Mouse (Mus musculus) stomach, embryonic 15.5 days (tissue): ENCODE measurements around the gene Ermn. TPM values are rescaled to one million over a fixed set of nuclear protein-coding genes. Genes with fewer than 3 reads are reported as not detected.

ENCODE experiments used
- ATAC-seq: fragments of 200-750 bp; cut with Nextera tagmentation; 2 replicates; pipeline ENCODE4 v1.8.0; 2017; ENCODE audit warnings: low read depth, moderate number of reproducible peaks, moderate TSS enrichment; ENCODE audit not compliant: insufficient read depth, low FRiP score
- H3K27ac ChIP-seq: fragments of 300-500 bp; sonication (generic); 2 replicates; pipeline ENCODE4 v1.5.1; 2015; ENCODE audit warnings: mild to moderate bottlenecking, inconsistent platforms
- H3K27me3 ChIP-seq: fragments of 300-500 bp; sonication (generic); replicated peaks from 2 replicates; pipeline ENCODE4 v1.6.1; 2015; ENCODE audit warnings: inconsistent platforms
- H3K36me3 ChIP-seq: fragments of 300-500 bp; sonication (generic); 2 replicates; pipeline ENCODE4 v1.6.1; 2015; ENCODE audit warnings: inconsistent platforms
- H3K4me1 ChIP-seq: fragments of 300-500 bp; sonication (generic); 2 replicates; pipeline ENCODE4 v1.6.1; 2015; ENCODE audit warnings: inconsistent platforms
- H3K4me2 ChIP-seq: fragments of 300-500 bp; sonication (generic); 2 replicates; pipeline ENCODE4 v1.6.1; 2015; ENCODE audit warnings: mild to moderate bottlenecking, inconsistent platforms
- H3K4me3 ChIP-seq: fragments of 300-500 bp; sonication (generic); replicated peaks from 2 replicates; pipeline ENCODE4 v1.5.1; 2015; ENCODE audit warnings: inconsistent platforms
- H3K9ac ChIP-seq: fragments of 300-500 bp; sonication (generic); 2 replicates; pipeline ENCODE4 v1.6.1; 2015; ENCODE audit warnings: inconsistent platforms
- H3K9me3 ChIP-seq: fragments of 300-500 bp; sonication (generic); 2 replicates; pipeline ENCODE4 v1.6.1; 2016; ENCODE audit warnings: inconsistent platforms
- WGBS: fragments of 180-500 bp; shearing (Covaris S2); methylation state at CpG from one replicate; pipeline ENCODE4 v1.1.7; 2015; 5-methylcytosine and 5-hydroxymethylcytosine counted together
- polyA plus RNA-seq: library from polyadenylated mRNA; unstranded; fragments of >200 nt; fragmentation: Nextera tagmentation; extraction: Ambion mirVana; gene quantifications from 2 replicates; pipeline ENCODE4 v1.2.1, GENCODE M21; 2015

Ermn gene
- 0.05 TPM in 1 of 2 replicates, not detected in the other for polyA plus RNA-seq

DNA sequence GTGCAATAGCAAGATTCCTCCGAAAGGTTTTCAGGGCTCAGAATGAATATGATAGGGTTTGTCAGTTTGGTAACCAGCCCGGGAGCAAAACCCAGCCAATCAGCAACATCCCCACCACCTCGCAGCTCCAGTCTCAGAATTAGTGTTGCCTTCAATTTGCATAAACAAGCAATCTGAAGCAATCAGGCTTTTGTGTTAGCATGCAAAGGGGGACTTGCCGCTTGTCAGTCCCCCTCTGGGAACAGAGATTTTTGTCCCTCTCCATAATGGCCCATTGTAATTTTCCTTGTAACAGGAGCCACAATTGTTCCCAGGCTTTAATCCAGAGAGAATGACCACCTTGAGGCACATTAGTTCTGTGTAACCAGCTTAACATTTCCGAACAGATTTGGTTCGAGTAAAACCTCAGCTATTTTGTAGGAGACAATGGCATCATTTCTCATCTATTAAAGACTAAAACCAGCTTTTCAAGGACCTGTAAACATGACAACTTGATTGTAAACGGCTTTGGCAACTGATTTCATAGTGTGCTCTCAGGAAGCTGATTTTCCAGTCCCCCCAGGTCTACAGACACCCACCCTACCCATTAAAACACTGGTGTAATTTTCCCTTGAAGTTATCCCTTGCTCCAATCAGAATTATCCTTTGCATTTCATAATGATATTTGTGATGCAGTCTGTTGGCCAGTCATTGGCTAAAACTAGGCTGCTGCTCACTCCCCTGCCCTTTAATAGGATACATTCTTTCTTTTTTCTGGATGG lies at the start of gene Ermn:
Gene Ermn, minus strand, starts transcription at position 44 of the 761 bp plus-strand sequence.
- no peaks in the 10 kb centered on the region for H3K36me3 ChIP-seq
- ATAC-seq: no peak
- H3K4me2 ChIP-seq: no peak within 1 kb of the TSS
- no peak within 1 kb of the TSS for H3K4me3 ChIP-seq
- no peaks in the 10 kb centered on the region for H3K27me3 ChIP-seq
- no peak within 1 kb of the TSS for H3K27ac ChIP-seq
- no peaks in the 10 kb centered on the region for H3K4me1 ChIP-seq
- no peak within 1 kb of the TSS for H3K9ac ChIP-seq
- no peaks in the 10 kb centered on the region for H3K9me3 ChIP-seq
- WGBS: 53% methylated on average over 7 of the region's 7 CpGs

GRCm38 (mm10) chr2:58094818-58095217 lies 42.2 kb upstream of the Ermn start:
- H3K4me2 ChIP-seq: no peak overlapping the region
- H3K27ac ChIP-seq: no peak overlapping the region
- no peaks in the 10 kb centered on the region for H3K4me1 ChIP-seq
- H3K27me3 ChIP-seq: no peaks in the 10 kb centered on the region
- H3K9ac ChIP-seq: no peak overlapping the region
- no peaks in the 10 kb centered on the region for H3K9me3 ChIP-seq
- no peak overlapping the region for H3K4me3 ChIP-seq
- H3K36me3 ChIP-seq: no peaks in the 10 kb centered on the region
- ATAC-seq: no peak
- 58% methylated on average over 1 of the region's 1 CpGs for WGBS

DNA sequence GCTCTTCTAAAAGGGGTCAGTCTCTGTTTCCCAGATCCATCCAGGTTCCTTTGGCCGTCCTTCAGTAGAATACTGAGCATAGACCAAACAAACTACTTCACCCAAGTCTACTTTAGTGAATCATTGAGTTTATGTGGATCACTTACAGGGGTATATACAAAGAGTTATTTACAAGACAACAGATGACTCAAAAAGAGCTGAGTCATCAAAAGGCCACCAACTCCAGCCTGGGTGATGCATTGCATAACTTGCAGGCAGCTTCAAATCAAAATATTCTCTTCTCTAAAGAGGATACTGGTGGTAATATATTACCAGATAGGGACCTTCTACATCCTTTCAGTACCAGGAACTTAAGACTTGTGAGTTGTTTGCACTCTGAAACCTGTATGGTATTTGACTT lies 33.8 kb upstream of the Ermn start:
- WGBS: 78% methylated on average over 1 of the region's 1 CpGs
- Histone ChIP-seq H3K27me3 (no peaks in the 10 kb centered on the region), H3K27ac (no peak overlapping the region), H3K4me3 (no peak overlapping the region), H3K9me3 (no peaks in the 10 kb centered on the region), H3K4me1 (no peaks in the 10 kb centered on the region), H3K36me3 (no peaks in the 10 kb centered on the region), H3K9ac (no peak overlapping the region), H3K4me2 (no peak overlapping the region)
- ATAC-seq: no peak

GRCm38 (mm10) chr2:58079849-58080248 lies 27.2 kb upstream of the Ermn start:
- H3K9ac ChIP-seq: no peak overlapping the region
- H3K4me2 ChIP-seq: no peak overlapping the region
- WGBS: 40% methylated on average over 1 of the region's 1 CpGs
- H3K4me1 ChIP-seq: no peaks in the 10 kb centered on the region
- no peak overlapping the region for H3K4me3 ChIP-seq
- no peaks in the 10 kb centered on the region for H3K36me3 ChIP-seq
- ATAC-seq: no peak
- H3K9me3 ChIP-seq: no peaks in the 10 kb centered on the region
- no peaks in the 10 kb centered on the region for H3K27me3 ChIP-seq
- no peak overlapping the region for H3K27ac ChIP-seq

DNA sequence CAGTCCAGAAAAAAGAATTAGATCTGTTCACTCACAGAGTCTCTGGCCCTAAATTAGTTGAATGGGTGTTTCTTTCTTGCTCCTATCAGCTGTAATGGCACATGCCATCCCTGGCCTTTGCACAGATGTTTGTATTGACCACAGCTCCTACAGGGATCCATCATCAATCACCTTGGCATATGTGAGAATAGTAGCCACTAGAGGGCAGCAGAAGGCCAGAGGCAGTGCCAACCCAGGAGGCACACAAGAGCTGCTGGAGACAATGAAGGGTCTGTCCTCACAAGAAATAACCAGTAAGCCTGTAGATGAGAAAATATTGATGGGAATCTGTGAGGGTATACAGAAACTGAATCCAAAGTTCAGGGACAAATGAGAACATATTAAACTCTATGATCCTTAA lies 2.7 kb upstream of the Ermn start:
- Histone ChIP-seq H3K9me3 (no peaks in the 10 kb centered on the region), H3K9ac (no peak overlapping the region), H3K4me1 (no peaks in the 10 kb centered on the region), H3K4me3 (no peak overlapping the region), H3K36me3 (no peaks in the 10 kb centered on the region), H3K27me3 (no peaks in the 10 kb centered on the region), H3K27ac (no peak overlapping the region), H3K4me2 (no peak overlapping the region)
- ATAC-seq: peak; percentile 39; the same call in 1 of the 2 replicates

DNA sequence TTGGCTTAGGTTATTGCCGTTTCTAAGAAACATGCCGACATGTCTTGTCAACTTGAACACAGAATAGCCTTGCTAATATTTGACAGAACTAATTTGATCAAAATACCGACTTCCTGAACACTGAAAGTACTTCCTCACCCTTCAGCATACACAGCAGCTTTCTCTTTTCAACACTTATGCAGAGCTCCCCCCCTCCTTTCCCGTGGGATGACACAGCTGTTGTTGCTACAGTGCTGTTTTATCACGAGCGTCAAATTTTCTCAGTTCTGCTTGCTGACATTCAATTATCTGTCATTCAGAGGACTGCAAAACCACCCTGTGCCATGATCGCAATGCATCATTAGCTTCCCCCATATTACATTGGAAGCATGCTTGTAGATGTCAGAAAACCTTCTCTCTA lies 10.8 kb downstream of the Ermn start:
- Histone ChIP-seq H3K4me2 (no peak overlapping the region), H3K36me3 (no peaks in the 10 kb centered on the region), H3K9me3 (no peaks in the 10 kb centered on the region), H3K4me1 (no peaks in the 10 kb centered on the region), H3K4me3 (no peak overlapping the region), H3K27me3 (no peaks in the 10 kb centered on the region), H3K9ac (no peak overlapping the region), H3K27ac (no peak overlapping the region)
- no peak for ATAC-seq
- WGBS: 46% methylated on average over 7 of the region's 7 CpGs

DNA sequence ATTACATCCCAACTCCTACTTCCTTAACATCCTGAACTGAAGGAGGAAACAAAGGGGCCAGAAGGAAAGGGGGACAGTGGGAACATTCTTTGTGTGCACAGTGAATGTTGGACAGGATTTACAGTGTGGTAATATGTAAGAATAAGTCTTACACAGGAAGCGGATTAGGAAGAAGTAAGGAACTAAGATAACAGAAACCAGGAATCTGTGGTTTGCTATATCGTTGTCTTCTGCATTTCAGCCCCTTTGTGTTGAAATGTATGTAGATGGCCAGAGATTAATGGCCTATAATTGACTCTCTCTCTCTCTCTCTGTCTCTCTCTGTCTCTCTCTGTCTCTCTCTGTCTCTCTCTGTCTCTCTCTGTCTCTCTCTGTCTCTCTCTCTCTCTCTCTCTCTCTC lies 15.7 kb downstream of the Ermn start:
- Histone ChIP-seq H3K9ac (no peak overlapping the region), H3K4me2 (no peak overlapping the region), H3K4me1 (no peaks in the 10 kb centered on the region), H3K27ac (no peak overlapping the region), H3K36me3 (no peaks in the 10 kb centered on the region), H3K4me3 (no peak overlapping the region), H3K9me3 (no peaks in the 10 kb centered on the region), H3K27me3 (no peaks in the 10 kb centered on the region)
- 67% methylated on average over 2 of the region's 2 CpGs for WGBS
- ATAC-seq: no peak

DNA sequence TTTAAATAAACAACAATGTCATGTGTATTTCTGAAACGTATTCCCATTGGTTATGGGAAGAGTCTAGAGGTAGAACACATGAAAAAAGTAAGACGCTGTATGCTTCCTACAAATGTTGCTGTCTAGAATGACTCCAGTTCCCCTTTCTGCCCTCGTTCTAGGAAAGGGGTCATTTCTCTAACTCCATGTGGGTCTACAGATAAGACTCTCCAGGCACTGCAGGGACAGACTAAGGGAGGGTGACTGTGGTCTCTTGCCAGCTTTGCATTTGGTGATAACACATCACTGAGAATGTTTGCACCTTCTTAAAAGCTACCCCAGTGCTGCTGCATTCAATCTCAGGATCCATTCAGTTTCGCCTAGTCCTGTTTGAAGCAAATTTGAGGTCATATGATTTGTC lies 17.0 kb downstream of the Ermn start:
- WGBS: 73% methylated on average over 4 of the region's 4 CpGs
- Histone ChIP-seq H3K27me3 (no peaks in the 10 kb centered on the region), H3K36me3 (no peaks in the 10 kb centered on the region), H3K9me3 (no peaks in the 10 kb centered on the region), H3K4me3 (no peak overlapping the region), H3K27ac (no peak overlapping the region), H3K4me2 (no peak overlapping the region), H3K4me1 (no peaks in the 10 kb centered on the region), H3K9ac (no peak overlapping the region)
- no peak for ATAC-seq

DNA sequence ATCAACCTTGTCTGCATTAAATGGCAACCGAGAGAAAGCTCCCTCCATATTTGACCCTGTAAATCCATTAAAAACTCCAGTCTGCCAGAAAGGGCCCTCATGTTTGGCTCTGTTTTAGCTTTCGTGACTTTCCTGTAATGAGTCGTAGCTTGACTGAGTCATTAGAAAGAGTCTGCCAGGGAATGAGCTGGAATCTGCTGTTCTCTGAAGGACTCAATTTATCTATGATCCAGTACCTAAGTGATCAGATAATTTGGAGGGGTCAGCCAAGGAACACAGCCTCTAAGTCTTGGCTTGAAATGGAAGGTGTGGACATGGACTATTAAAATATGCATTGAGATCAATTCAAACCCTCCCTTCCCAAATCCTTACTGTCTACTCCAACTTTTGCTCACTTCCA lies 21.2 kb downstream of the Ermn start:
- ATAC-seq: no peak

DNA sequence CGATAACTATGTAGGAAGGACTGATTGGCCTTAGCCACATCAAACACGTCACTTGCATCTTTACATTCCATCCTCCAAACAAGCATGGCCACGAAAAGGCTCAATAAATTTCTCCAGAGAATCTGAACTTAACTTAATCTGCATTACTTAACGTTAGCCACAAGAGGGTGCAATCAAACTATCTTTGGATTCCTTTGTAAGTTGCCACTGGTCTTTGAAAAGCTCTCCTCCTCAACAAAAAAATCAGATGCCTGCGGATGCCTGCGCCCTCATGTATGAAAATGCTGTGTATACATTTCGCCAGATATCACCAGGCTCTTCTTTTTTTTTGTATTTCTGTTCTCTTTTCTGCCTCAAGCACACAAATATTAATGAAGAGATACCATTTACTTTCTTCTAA lies 23.3 kb downstream of the Ermn start:
- no peak for ATAC-seq
- no peak overlapping the region for H3K9ac ChIP-seq
- H3K4me3 ChIP-seq: no peak overlapping the region
- 21% methylated on average over 7 of the region's 7 CpGs for WGBS
- H3K27ac ChIP-seq: no peak overlapping the region
- no peaks in the 10 kb centered on the region for H3K4me1 ChIP-seq
- H3K27me3 ChIP-seq: no peaks in the 10 kb centered on the region
- no peak overlapping the region for H3K4me2 ChIP-seq
- H3K36me3 ChIP-seq: no peaks in the 10 kb centered on the region
- no peaks in the 10 kb centered on the region for H3K9me3 ChIP-seq

More for the DNA sequence above, 21.2 kb downstream of the Ermn start:
- Histone ChIP-seq H3K27ac (no peak overlapping the region), H3K27me3 (no peaks in the 10 kb centered on the region), H3K9me3 (no peaks in the 10 kb centered on the region), H3K4me3 (no peak overlapping the region), H3K9ac (no peak overlapping the region), H3K4me1 (no peaks in the 10 kb centered on the region), H3K4me2 (no peak overlapping the region), H3K36me3 (no peaks in the 10 kb centered on the region)
- WGBS: 73% methylated on average over 3 of the region's 3 CpGs

GRCm38 (mm10) chr2:58026740-58027139 lies 25.9 kb downstream of the Ermn start:
- WGBS: 77% methylated on average over 5 of the region's 5 CpGs

DNA sequence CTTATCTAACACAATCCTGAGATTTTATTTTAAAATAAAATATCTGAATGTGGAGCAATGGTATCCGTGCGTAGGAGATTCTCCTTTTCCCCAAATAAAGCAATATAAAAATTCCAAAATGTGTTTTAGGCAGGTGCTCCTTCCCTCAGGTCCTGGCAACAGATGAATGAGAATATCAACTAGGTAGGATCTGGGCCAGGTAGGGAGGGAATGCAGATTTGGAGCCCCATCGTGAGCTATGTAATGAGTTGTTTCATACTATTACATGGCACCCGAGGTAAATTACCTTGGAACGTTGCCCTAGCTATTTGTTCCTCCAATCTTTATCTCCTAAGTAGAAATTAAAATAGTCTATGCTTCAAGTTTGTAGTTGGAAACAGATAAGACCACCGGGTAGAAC lies 29.1 kb downstream of the Ermn start:
- Histone ChIP-seq H3K4me3 (no peak overlapping the region), H3K27ac (no peak overlapping the region), H3K4me1 (no peaks in the 10 kb centered on the region), H3K27me3 (no peaks in the 10 kb centered on the region), H3K9ac (no peak overlapping the region), H3K9me3 (no peaks in the 10 kb centered on the region), H3K4me2 (no peak overlapping the region), H3K36me3 (no peaks in the 10 kb centered on the region)
- ATAC-seq: no peak
- WGBS: 82% methylated on average over 6 of the region's 6 CpGs

More at GRCm38 (mm10) chr2:58026740-58027139, 25.9 kb downstream of the Ermn start:
- Histone ChIP-seq H3K9ac (no peak overlapping the region), H3K36me3 (no peaks in the 10 kb centered on the region), H3K9me3 (no peaks in the 10 kb centered on the region), H3K4me2 (no peak overlapping the region), H3K27ac (no peak overlapping the region), H3K4me3 (no peak overlapping the region), H3K27me3 (no peaks in the 10 kb centered on the region), H3K4me1 (no peaks in the 10 kb centered on the region)
- no peak for ATAC-seq

- 88% methylated on average over 5 of the region's 5 CpGs for whole genome bisulfite sequencing
- H3K36me3 ChIP-seq: no peaks in the 10 kb centered on the region
- H3K27me3 ChIP-seq: no peaks in the 10 kb centered on the region
- ATAC-seq: no peak
- H3K9me3 ChIP-seq: no peaks in the 10 kb centered on the region
- no peak overlapping the region for H3K4me3 ChIP-seq
- H3K4me2 ChIP-seq: no peak overlapping the region
- H3K4me1 ChIP-seq: no peaks in the 10 kb centered on the region
- no peak overlapping the region for H3K27ac ChIP-seq
- H3K9ac ChIP-seq: no peak overlapping the region
These were observed 45.6 kb downstream of the Ermn start for GRCm38 (mm10) chr2:58007081-58007480.
